Mouse (Mus musculus) kidney, embryonic 16.5 days (tissue): ENCODE data around the gene Ddx42. TPM values are rescaled to one million over a fixed set of nuclear protein-coding genes. Genes with fewer than 3 reads are reported as not detected.

Experiments
- ATAC-seq: fragments of 200-750 bp; cut with Nextera tagmentation; 2 replicates; pipeline ENCODE4 v1.8.0; 2017; ENCODE audit warnings: moderate TSS enrichment; ENCODE audit not compliant: low FRiP score, low TSS enrichment
- H3K27ac ChIP-seq: fragments of 300-500 bp; sonication (generic); 2 replicates; pipeline ENCODE4 v1.5.1; 2014; ENCODE audit warnings: low read length
- H3K27me3 ChIP-seq: fragments of 300-500 bp; sonication (generic); 2 replicates; pipeline ENCODE4 v1.6.1; 2014; ENCODE audit warnings: low read length, control low read depth, mixed read lengths; ENCODE audit not compliant: insufficient read depth
- H3K36me3 ChIP-seq: fragments of 300-500 bp; sonication (generic); 2 replicates; pipeline ENCODE4 v1.6.1; 2014; ENCODE audit warnings: low read length, control low read depth, mixed read lengths; ENCODE audit not compliant: insufficient read depth
- H3K4me1 ChIP-seq: fragments of 300-500 bp; sonication (generic); 2 replicates; pipeline ENCODE4 v1.6.1; 2014; ENCODE audit warnings: low read length, control low read depth, mixed read lengths; ENCODE audit not compliant: insufficient read depth
- H3K4me2 ChIP-seq: fragments of 300-500 bp; sonication (generic); replicated peaks from 2 replicates; pipeline ENCODE4 v1.6.1; 2014; ENCODE audit warnings: low read depth, low read length
- H3K4me3 ChIP-seq: fragments of 300-500 bp; sonication (generic); 2 replicates; pipeline ENCODE4 v1.5.1; 2014; ENCODE audit warnings: mild to moderate bottlenecking, low read length
- H3K9ac ChIP-seq: fragments of 300-500 bp; sonication (generic); replicated peaks from 2 replicates; pipeline ENCODE4 v1.6.1; 2014; ENCODE audit warnings: low read length
- H3K9me3 ChIP-seq: fragments of 300-500 bp; sonication (generic); 2 replicates; pipeline ENCODE4 v1.6.1; 2016; ENCODE audit warnings: low read length, control low read depth
- WGBS: fragments of 180-500 bp; shearing (Covaris S2); extraction: QIAGEN DNeasy Blood & Tissue Kit; methylation state at CpG from one replicate; pipeline ENCODE4 v1.1.7; 2014; 5-methylcytosine and 5-hydroxymethylcytosine counted together
- polyA plus RNA-seq: library from polyadenylated mRNA; unstranded; fragments of >200 nt; fragmentation: Nextera tagmentation; extraction: Ambion mirVana; gene quantifications from 2 replicates; pipeline ENCODE4 v1.2.1, GENCODE M21; 2015

Ddx42 gene
- polyA plus RNA-seq, 1 experiment from 2014 or later = 81.5 TPM

- H3K27me3 ChIP-seq = no peaks in the 10 kb centered on the region
- no peaks in the 10 kb centered on the region for H3K4me1 ChIP-seq
- 0 out of 2 replicates have a peak, but pooled peaks cover 7% of the 10 kb centered on the region for H3K36me3 ChIP-seq
- no peak overlapping the region for H3K4me2 ChIP-seq
- no peak overlapping the region for H3K4me3 ChIP-seq
- H3K9me3 ChIP-seq = no peaks in the 10 kb centered on the region
- 72% methylated on average over 2 of the region's 2 CpGs for WGBS
- H3K27ac ChIP-seq = no peak overlapping the region
- H3K9ac ChIP-seq = no peak overlapping the region
- ATAC-seq = no peak
These were observed 36.3 kb upstream of the Ddx42 start for GRCm38 (mm10) chr11:106180449-106180801.

GRCm38 (mm10) chr11:106187326-106187725 lies 29.4 kb upstream of the Ddx42 start:
- H3K9me3 ChIP-seq = no peaks in the 10 kb centered on the region
- H3K4me1 ChIP-seq = peaks cover 3% of the 10 kb centered on the region
- ATAC-seq = no peak
- H3K36me3 ChIP-seq = 0 out of 2 replicates have a peak, but pooled peaks cover 10% of the 10 kb centered on the region
- no peaks in the 10 kb centered on the region for H3K27me3 ChIP-seq
- no peak overlapping the region for H3K9ac ChIP-seq
- WGBS = 86% methylated on average over 4 of the region's 4 CpGs
- no peak overlapping the region for H3K27ac ChIP-seq
- H3K4me3 ChIP-seq = no peak overlapping the region
- no peak overlapping the region for H3K4me2 ChIP-seq

DNA sequence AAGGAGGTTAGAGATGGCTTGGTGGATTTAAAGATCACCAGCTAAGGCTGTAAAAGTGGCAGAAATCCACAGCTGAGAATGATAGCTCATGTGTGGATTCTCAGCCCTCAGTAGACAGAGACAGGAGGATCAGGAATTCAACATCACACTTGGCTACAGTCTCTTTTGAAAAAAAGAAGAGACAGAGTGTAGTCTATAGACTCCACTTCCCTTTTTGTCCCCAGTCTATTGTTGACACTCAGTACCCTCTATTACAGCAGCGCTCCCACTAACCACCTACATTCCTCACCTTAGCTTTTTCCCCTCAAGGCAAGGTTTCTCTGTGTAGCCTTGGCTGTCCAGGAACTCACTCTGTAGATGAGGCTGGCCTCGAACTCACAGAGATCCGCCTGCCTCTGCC lies 25.0 kb upstream of the Ddx42 start:
- Histone ChIP-seq H3K9ac (no peak overlapping the region), H3K27ac (no peak overlapping the region), H3K4me1 (peaks cover 7% of the 10 kb centered on the region), H3K4me2 (no peak overlapping the region), H3K4me3 (no peak overlapping the region), H3K9me3 (no peaks in the 10 kb centered on the region), H3K36me3 (peaks cover 5% of the 10 kb centered on the region; the same call in 1 of the 2 replicates), H3K27me3 (no peaks in the 10 kb centered on the region)
- 97% methylated on average over 3 of the region's 3 CpGs for WGBS
- ATAC-seq = no peak

DNA sequence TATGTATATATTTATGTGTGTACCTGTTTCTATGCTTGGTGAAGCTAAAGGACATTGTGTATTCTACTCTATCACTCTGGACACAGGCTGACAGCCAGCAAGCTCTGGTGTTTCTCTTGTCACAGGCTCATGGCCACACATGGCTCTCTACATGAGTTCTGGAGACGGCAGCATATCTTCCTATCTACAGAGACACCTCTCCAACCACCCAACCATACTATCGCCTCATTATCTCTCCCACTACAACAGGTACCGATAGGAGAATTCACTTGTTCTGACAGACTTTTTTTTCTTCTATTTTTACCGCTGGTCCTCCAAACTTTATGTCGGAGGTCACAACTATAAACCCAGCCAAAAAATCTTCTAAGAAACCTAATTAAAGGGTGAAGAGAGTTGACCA lies 24.5 kb upstream of the Ddx42 start:
- peak overlapping the region; percentile 83 for H3K4me2 ChIP-seq
- H3K36me3 ChIP-seq = peaks cover 7% of the 10 kb centered on the region; the same call in 1 of the 2 replicates
- ATAC-seq = no peak
- peaks cover 7% of the 10 kb centered on the region for H3K4me1 ChIP-seq
- 70% methylated on average over 5 of the region's 5 CpGs for WGBS
- H3K9me3 ChIP-seq = no peaks in the 10 kb centered on the region
- peak overlapping the region; percentile 51; the same call in 1 of the 2 replicates for H3K27ac ChIP-seq
- peak overlapping the region; percentile 42; the same call in 1 of the 2 replicates for H3K9ac ChIP-seq
- no peaks in the 10 kb centered on the region for H3K27me3 ChIP-seq
- H3K4me3 ChIP-seq = peak overlapping the region; percentile 75

GRCm38 (mm10) chr11:106192657-106193370 lies 23.9 kb upstream of the Ddx42 start:
- Histone ChIP-seq H3K9ac (peak overlapping the region; percentile 78), H3K4me2 (peak overlapping the region; percentile 83), H3K27me3 (no peaks in the 10 kb centered on the region), H3K27ac (peak overlapping the region; percentile 89), H3K36me3 (peaks cover 11% of the 10 kb centered on the region; the same call in 1 of the 2 replicates), H3K9me3 (no peaks in the 10 kb centered on the region), H3K4me1 (peaks cover 7% of the 10 kb centered on the region), H3K4me3 (peak overlapping the region; percentile 75)
- peak; percentile 20 for ATAC-seq
- 7% methylated on average over 19 of the region's 19 CpGs for WGBS

DNA sequence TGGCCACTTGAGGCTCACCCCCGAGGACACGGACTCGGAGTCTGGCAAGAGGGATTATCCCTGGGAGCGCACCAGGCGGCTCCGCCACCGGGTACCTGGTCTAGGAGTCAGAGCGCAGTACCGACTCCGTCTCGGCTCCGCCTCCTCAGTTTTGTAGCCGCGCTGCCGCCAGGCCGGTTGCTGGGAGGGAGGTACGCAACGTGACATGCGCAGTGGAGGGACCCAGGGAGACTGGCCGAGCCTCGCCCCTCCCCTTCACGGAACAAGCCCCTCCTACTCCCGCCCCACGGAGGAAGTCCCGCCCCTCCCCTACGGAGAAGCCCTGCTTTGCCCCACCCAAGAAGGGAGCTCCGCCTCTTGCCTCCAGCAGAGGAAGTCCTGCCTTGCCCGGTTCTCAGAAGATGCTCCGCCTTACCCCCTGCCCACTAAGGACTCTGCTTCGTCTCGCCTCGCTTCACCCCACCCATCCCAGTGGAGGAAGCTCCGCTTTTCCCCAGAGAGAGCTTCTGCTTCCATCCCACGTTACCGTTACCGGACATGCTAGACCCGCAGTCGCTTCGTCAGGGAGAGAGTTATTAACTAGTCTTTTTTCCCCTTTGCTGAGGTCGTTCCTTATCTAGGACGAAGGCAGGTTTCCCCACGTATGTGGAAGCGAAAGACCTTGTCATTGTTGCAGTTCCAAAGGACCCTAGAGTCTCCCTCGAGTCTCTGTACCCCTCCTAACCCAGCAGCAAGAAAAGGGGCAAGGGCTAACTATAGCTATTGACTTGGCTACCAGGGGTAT lies 23.2 kb upstream of the Ddx42 start:
- no peaks in the 10 kb centered on the region for H3K9me3 ChIP-seq

GRCm38 (mm10) chr11:106194155-106194541 lies 22.6 kb upstream of the Ddx42 start:
- H3K4me3 ChIP-seq = peak overlapping the region; percentile 75
- peak overlapping the region; percentile 70 for H3K9ac ChIP-seq
- no peaks in the 10 kb centered on the region for H3K27me3 ChIP-seq
- H3K36me3 ChIP-seq = peaks cover 21% of the 10 kb centered on the region; the same call in 1 of the 2 replicates
- ATAC-seq = no peak
- H3K4me2 ChIP-seq = peak overlapping the region; percentile 67
- H3K9me3 ChIP-seq = no peaks in the 10 kb centered on the region
- H3K4me1 ChIP-seq = peaks cover 7% of the 10 kb centered on the region
- peak overlapping the region; percentile 91 for H3K27ac ChIP-seq
- 31% methylated on average over 3 of the region's 3 CpGs for WGBS

More for the DNA sequence above, 23.2 kb upstream of the Ddx42 start:
- ATAC-seq = peak; percentile 99
- peak overlapping the region; percentile 75 for H3K4me3 ChIP-seq
- H3K27ac ChIP-seq = peak overlapping the region; percentile 91
- no peaks in the 10 kb centered on the region for H3K27me3 ChIP-seq
- under 1% methylated on average over 43 of the region's 44 CpGs for WGBS
- H3K36me3 ChIP-seq = peaks cover 19% of the 10 kb centered on the region; the same call in 1 of the 2 replicates
- H3K4me1 ChIP-seq = peaks cover 7% of the 10 kb centered on the region
- peak overlapping the region; percentile 83 for H3K4me2 ChIP-seq
- H3K9ac ChIP-seq = peak overlapping the region; percentile 78

DNA sequence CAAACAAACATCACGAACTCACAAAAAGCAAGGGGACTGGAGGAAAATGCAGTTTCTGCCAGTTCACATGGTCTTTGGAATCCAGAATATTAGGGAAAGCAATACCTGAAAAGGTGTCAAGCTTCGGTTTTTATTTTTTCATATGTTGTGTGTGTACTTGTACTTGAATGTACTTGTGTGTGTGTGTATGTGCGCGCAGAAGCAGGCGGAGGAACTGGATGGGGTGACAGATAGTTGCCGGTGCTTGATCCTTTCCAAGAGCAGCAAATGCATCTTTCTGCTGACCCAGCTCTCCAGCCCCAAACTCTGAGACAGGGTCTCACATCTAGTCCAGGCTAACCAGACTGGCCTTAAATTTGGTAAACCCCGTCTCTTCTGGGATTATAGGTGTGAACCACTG lies 21.8 kb upstream of the Ddx42 start:
- H3K27ac ChIP-seq = no peak overlapping the region
- H3K4me1 ChIP-seq = peaks cover 7% of the 10 kb centered on the region
- 94% methylated on average over 7 of the region's 7 CpGs for WGBS
- no peaks in the 10 kb centered on the region for H3K27me3 ChIP-seq
- no peak for ATAC-seq
- H3K4me3 ChIP-seq = no peak overlapping the region
- H3K4me2 ChIP-seq = no peak overlapping the region
- H3K9me3 ChIP-seq = no peaks in the 10 kb centered on the region
- no peak overlapping the region for H3K9ac ChIP-seq
- H3K36me3 ChIP-seq = peaks cover 21% of the 10 kb centered on the region; the same call in 1 of the 2 replicates

- H3K4me2 ChIP-seq = no peak overlapping the region
- H3K9me3 ChIP-seq = no peaks in the 10 kb centered on the region
- ATAC-seq = no peak
- H3K36me3 ChIP-seq = peaks cover 21% of the 10 kb centered on the region; the same call in 1 of the 2 replicates
- no peaks in the 10 kb centered on the region for H3K27me3 ChIP-seq
- H3K4me1 ChIP-seq = peaks cover 7% of the 10 kb centered on the region
- no peak overlapping the region for H3K9ac ChIP-seq
- no peak overlapping the region for H3K4me3 ChIP-seq
- H3K27ac ChIP-seq = no peak overlapping the region
These were observed 21.4 kb upstream of the Ddx42 start for GRCm38 (mm10) chr11:106195341-106195740.

GRCm38 (mm10) chr11:106198277-106198676 lies 18.4 kb upstream of the Ddx42 start:
- 88% methylated on average over 4 of the region's 4 CpGs for WGBS
- H3K4me3 ChIP-seq = no peak overlapping the region
- H3K4me2 ChIP-seq = no peak overlapping the region
- no peaks in the 10 kb centered on the region for H3K9me3 ChIP-seq
- no peaks in the 10 kb centered on the region for H3K4me1 ChIP-seq
- no peak overlapping the region for H3K27ac ChIP-seq
- H3K36me3 ChIP-seq = peaks cover 45% of the 10 kb centered on the region
- H3K27me3 ChIP-seq = no peaks in the 10 kb centered on the region
- ATAC-seq = no peak
- H3K9ac ChIP-seq = no peak overlapping the region
